Mouse (Mus musculus): Measurements from ENCODE around the gene Slc22a23.

DNA sequence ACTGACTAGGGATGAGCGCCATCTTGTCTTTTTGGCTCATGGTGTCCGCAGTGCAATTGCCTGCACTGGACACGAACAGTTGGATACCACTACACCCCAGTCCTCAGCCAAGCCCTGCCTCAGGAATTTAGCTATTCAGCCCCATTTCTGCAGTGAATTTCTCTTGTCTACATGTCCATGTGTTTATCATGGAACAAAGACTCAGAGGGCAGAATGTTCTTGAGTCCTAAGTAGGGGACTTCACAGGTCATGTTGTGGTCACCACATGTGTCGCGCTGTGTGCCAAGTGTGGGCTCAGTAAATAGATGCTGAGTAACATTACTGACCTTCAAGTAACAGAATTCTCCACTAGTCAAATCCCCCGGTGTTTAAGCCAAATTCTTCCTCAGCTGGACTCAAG is 109.9 kb downstream of the Slc22a23 start:
- TF ChIP-seq HCFC1 (IDR thresholded peaks at IDR 0.05; ENCODE audit: borderline replicate concordance, insufficient read depth, low read length) (no peak), CHD2 (IDR thresholded peaks at IDR 0.05; ENCODE audit: low read depth, low read length) (no peak), MAFK (IDR thresholded peaks at IDR 0.05; ENCODE audit: insufficient read depth, low read depth, low read length) (no peak), ZNF384 (IDR thresholded peaks at IDR 0.05; ENCODE audit: low read depth, low read length) (no peak)

All from ES-E14 (cell line).